Mouse (Mus musculus) T-helper 2 cell (primary cell): Measurements from ENCODE around the gene Cryz.

Source experiments
- in situ Hi-C: fragments of 300-600 bp; cut with MboI, MseI; formaldehyde crosslinking; loops from one replicate; pipeline ENCODE4 v1.15.1; 2025; ENCODE audit warnings: high pct_unique_total_duplicates

Cryz gene

GRCm38 (mm10) chr3:154596488-154596933 lies at the start of gene Cryz:
Cryz (plus strand) TSS chr3:154596711.
- in situ Hi-C loops = loop anchor here (10.0 kb wide), 2 partner anchors 478 to 652 kb away; partner anchors contain the start of gene Acadm

- in situ Hi-C loops = no loop called here
Observed at GRCm38 (mm10) chr3:154547549-154548426, 48.7 kb upstream of the Cryz start.

DNA sequence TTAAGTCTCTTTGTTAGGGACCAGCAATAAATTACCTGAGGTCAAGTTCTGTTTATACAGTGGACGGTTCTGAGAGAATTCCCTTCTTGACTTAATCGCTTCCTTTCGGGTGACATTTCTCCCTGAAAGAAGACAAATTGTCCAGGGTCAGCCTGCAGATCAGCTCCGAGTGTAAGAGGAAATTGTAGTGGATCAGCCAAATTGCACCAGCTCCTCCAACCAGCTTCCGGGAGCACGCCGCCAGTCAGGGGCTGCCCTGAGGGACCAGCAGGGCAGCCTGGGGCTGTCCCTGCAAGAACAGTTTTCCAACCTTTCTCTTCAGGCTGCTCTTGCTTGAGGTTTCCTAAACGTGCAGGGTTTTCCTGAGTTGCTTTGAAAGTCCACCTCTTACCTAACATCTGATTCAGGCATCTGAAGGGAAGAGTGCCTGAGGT lies 47.6 kb upstream of the Cryz start:
- in situ Hi-C loops = no loop called here

DNA sequence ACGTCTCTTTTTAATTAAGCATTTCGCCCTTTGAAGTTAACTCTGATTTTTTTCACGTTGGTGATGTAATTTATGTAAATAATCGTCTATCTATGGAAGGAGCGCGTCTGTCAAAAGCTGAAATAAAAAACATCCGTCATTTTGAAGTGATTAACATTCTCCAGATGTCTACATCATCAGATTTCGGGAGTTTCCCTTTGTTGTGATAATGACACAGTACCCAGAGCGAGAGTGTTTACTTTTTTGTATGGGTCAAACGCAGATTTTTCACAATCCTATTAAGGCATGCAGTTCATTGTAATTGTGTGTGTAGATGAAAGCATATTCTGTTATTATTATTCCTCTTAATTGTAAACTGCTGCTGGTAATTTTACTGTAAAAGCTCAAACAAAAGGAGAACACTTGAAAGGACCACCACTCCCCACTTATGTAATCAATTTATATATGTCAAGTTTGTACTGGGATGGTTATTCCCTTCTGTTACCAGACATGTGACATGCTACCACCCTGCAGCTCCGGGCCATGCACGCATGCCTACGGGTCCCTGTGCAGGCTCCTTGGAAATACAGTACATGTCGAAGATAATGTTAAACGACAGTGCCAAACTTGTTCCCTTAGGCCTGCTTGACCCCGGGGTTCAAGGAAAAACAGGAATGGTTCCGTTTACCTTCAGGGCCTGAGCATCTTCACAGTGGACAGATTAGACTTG lies 46.0 kb upstream of the Cryz start:
- in situ Hi-C loops = no loop called here

DNA sequence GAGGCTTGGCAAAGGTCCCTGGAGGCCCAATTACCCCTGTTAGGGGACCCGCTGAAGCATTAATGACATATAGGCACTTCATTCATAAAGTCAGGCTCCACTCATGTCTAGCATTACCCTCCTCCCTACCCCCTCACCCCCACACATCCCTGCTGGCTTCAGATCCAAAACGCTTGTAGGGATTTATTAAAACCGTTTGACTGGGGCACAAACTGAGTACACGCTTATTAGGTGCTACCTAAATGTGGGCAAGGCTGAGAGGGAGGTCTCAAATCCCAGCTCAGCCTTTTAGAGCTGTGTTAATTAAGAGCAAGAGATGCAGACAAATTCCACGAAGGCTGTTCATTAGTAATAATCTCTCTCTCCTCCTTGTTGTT lies 45.5 kb upstream of the Cryz start:
- in situ Hi-C loops = no loop called here

DNA sequence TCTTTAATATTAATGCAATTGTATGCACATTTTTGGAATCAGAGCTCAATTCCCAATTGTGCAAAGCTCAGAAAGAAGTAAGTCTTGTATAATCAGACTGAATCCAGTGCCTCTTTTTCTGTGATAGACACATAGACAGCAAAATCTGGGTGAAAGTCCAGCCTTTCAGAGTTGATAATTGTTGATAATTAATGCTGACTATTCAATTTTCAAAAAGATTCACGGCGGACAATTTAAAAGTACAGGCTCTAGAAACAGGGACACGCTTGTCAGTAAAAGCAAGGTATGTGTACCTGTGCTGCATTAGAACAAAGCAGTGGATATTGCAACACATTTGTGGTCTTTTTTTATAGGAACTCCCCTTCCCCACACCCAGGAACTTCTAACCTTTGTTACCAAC lies 34.3 kb upstream of the Cryz start:
- in situ Hi-C loops = no loop called here

- in situ Hi-C loops = no loop called here
Observed at GRCm38 (mm10) chr3:154565437-154565836, 31.1 kb upstream of the Cryz start.

GRCm38 (mm10) chr3:154570029-154570575 lies 26.4 kb upstream of the Cryz start:
- in situ Hi-C loops = loop anchor here (5.0 to 10.0 kb wide), 2 partner anchors 235 to 298 kb away; partner anchors contain the start of gene Lhx8

- in situ Hi-C loops = loop anchor here (5.0 to 10.0 kb wide), 2 partner anchors 236 to 298 kb away; partner anchors contain the start of gene Lhx8
Observed at GRCm38 (mm10) chr3:154570786-154571185, 25.7 kb upstream of the Cryz start.

GRCm38 (mm10) chr3:154572341-154572972 lies 24.1 kb upstream of the Cryz start:
- in situ Hi-C loops = loop anchor here (5.0 to 10.0 kb wide), 2 partner anchors 238 to 300 kb away; partner anchors contain the start of gene Lhx8

DNA sequence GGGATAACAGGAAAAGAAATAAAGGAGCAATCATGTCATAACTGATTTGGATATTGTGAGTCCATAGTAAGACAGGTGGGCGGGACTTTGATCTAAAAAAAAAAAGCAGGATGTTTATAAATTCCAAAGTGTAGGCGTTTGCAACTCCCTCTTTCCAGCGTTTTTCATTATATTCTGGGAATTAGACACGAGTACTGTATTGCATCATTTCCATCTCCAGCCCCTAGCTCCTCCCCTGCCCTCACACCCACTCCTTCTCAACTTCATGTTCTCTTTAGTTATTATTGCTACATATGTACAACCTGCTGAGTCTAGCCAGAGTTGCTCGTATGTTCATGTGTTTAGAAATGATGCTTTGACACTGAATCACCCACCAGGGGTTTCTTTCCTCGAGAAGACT lies 22.8 kb upstream of the Cryz start:
- in situ Hi-C loops = loop anchor here (5.0 to 10.0 kb wide), 2 partner anchors 239 to 301 kb away; partner anchors contain the start of gene Lhx8

DNA sequence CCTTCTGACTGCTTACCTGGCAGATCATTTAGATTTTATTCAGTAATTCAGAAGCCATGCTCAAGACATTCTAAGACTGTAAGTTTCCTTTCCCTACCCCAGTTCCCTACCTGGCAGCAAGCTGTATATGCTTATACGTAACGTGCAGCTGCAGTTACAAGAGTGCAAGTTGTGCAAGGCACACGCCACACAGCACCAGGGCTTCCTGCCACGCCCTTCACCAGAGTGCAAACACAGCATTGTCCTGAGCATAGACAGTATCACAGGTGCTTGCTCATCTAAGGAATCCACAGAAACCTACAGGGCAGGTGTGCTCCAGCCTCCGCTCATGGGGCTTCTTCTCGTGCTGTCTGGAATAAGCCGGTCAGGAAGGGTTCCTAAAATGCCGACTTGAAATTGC lies 18.6 kb upstream of the Cryz start:
- in situ Hi-C loops = loop anchor here (10.0 kb wide), 1 partner anchor 243 kb away; the partner anchor contains the start of gene Lhx8

- in situ Hi-C loops = no loop called here
Observed at GRCm38 (mm10) chr3:154584351-154584750, 12.2 kb upstream of the Cryz start.

- in situ Hi-C loops = loop anchor here (10.0 kb wide), 2 partner anchors 484 to 646 kb away; partner anchors contain the start of gene Acadm
Observed at GRCm38 (mm10) chr3:154590971-154591370, 5.5 kb upstream of the Cryz start.

- in situ Hi-C loops = loop anchor here (10.0 kb wide), 2 partner anchors 483 to 647 kb away; partner anchors contain the start of gene Acadm
Observed at GRCm38 (mm10) chr3:154591621-154592020, 4.9 kb upstream of the Cryz start.

GRCm38 (mm10) chr3:154593596-154593995 lies 2.9 kb upstream of the Cryz start:
- in situ Hi-C loops = loop anchor here (10.0 kb wide), 2 partner anchors 481 to 649 kb away; partner anchors contain the start of gene Acadm

GRCm38 (mm10) chr3:154594156-154594555 lies 2.4 kb upstream of the Cryz start:
- in situ Hi-C loops = loop anchor here (10.0 kb wide), 2 partner anchors 481 to 649 kb away; partner anchors contain the start of gene Acadm

DNA sequence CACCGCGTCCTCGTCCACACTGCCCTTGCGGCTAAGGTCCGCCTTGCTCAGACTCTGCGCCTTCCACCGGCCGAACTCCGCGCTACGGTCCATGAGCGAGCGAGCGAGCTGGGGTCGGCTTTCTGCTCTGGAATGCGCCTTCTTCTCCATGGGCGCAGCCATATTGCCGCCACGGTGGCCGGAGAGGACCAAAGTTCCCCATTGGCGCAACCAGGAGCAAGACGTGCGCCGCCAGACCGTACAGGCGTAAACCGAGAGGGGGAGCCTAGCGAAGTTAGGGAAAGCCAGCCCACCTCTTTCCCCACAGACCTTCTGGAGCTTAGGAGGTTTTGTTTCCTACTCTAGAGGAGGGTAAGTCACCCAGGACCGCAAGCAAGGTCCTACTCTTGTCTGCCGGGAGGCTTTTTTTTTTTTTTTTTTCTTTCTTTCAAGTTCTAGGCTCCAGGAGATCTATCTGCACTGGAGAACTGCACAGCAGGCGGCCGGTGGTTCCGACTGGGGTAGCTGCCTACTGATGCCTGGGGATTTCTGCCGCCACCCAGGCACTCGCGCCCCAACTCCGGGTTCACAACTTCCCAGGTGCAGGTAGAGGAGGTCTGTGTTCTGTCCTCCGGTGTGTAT lies 533 bp downstream of the Cryz start, which contains the start of gene Tyw3:
TSS of gene Tyw3 (minus strand) at position 171 of the 621 bp plus-strand sequence.
- in situ Hi-C loops = loop anchor here (10.0 kb wide), 2 partner anchors 478 to 652 kb away; partner anchors contain the start of gene Acadm

GRCm38 (mm10) chr3:154597561-154597960 lies 1.1 kb downstream of the Cryz start:
- in situ Hi-C loops = loop anchor here (10.0 kb wide), 2 partner anchors 477 to 653 kb away; partner anchors contain the start of gene Acadm

- in situ Hi-C loops = no loop called here
Observed at GRCm38 (mm10) chr3:154602141-154602540, 5.6 kb downstream of the Cryz start.
